Mouse (Mus musculus) G1E (cell line): ENCODE measurements at regions not wholly inside any gene's neighbourhood (a gene's known extent, or its start where the extent isn't known, plus 50 kb on each side); places are given as distances from the start of the nearest gene placed in this dataset.

Experiments
- CTCF ChIP-seq: IDR thresholded peaks from 2 replicates; pipeline ENCODE4 v1.5.1; 2012; ENCODE audit warnings: low read depth, low read length, inconsistent platforms, mixed read lengths
- GATA1 ChIP-seq: IDR thresholded peaks from 2 replicates; pipeline ENCODE4 v1.6.1; 2012; ENCODE audit warnings: borderline replicate concordance, low read length, inconsistent platforms, mixed read lengths
- TAL1 ChIP-seq: conservative IDR thresholded peaks from 2 replicates; pipeline ENCODE4 v1.6.1; 2012; ENCODE audit warnings: low read depth, low read length, inconsistent platforms, mixed read lengths

DNA sequence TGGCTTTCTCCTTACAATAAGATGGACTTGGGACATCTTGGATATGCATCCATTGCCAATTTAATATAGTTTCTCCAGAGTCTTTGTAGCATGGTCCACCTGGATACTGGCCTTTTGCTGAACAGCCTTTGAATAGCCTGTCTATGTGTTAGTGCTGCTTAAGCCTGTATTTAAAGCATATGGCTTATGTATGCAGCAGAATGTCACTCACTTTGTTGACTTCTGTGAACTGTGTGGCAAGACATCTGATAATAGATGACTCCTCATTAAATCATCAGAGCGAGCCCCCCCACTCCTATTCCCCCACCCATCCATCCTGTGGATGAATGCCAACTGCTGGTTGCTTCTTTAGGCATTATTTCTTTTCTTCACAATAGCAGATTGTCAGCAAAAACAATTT is 268.2 kb upstream of the Bmp2 start:
- TF ChIP-seq TAL1: no peak
- TF ChIP-seq GATA1: no peak
- TF ChIP-seq CTCF: no peak
